Comparison of ENCODE assay signal across 11 mouse cellular contexts in genomic region chr2:167055386-167055785, GRCm38 (mm10). TPM values are rescaled to one million over a fixed set of nuclear protein-coding genes. Genes with fewer than 3 reads are reported as not detected.
A peak's percentile ranks its signal among the peaks of the same experiment; 100 is the strongest.
DNase-seq lines count a peak whose midpoint lies in the region; ATAC-seq and TF ChIP-seq lines count a peak whose summit lies in the region.
"Had no signal": no experiment of that assay in that cellular context is flagged by ENCODE, and none has a peak within 500 bp of the region (broad histone marks: within the 10 kb centered on the region; RNA-seq: fewer than 3 reads in every experiment).

No protein-coding gene starts in this region.

- H3K4me1 ChIP-seq in hindbrain, postnatal 0 days (ENCODE audit: insufficient read depth, low read length): peaks cover 3% of the 10 kb centered on the region
- peaks cover 14% of the 10 kb centered on the region for H3K4me1 ChIP-seq in hindbrain, embryonic 12.5 days
- peaks cover 23% of the 10 kb centered on the region for H3K4me1 ChIP-seq in liver, postnatal 0 days (ENCODE audit: insufficient read depth)

- no peak for TF ChIP-seq EP300 in liver, postnatal 0 days (IDR thresholded peaks at IDR 0.05; ENCODE audit: low read depth)

- H3K4me2 ChIP-seq in hindbrain, postnatal 0 days (ENCODE audit: low read depth, low read length): no peak overlapping the region
- no peak overlapping the region for H3K4me2 ChIP-seq in hindbrain, embryonic 12.5 days (replicated peaks)
- H3K4me2 ChIP-seq in liver, postnatal 0 days (ENCODE audit: low read depth, low read length): peak overlapping the region; percentile 27; the same call in 1 of the 2 replicates
- H3K4me2 ChIP-seq: hindbrain, embryonic 15.5 days had no signal

- WGBS in hindbrain, postnatal 0 days: 47% methylated on average over 15 of the region's 15 CpGs
- WGBS in hindbrain, embryonic 12.5 days: 94% methylated on average over 15 of the region's 15 CpGs
- 83% methylated on average over 15 of the region's 15 CpGs for WGBS in liver, postnatal 0 days (ENCODE audit: insufficient replicate concordance)

- no peak overlapping the region for H3K4me3 ChIP-seq in hindbrain, postnatal 0 days (ENCODE audit: low read length)
- no peak overlapping the region for H3K4me3 ChIP-seq in hindbrain, embryonic 12.5 days
- H3K4me3 ChIP-seq in liver, postnatal 0 days (ENCODE audit: low read depth, low read length): no peak overlapping the region
- H3K4me3 ChIP-seq: hindbrain, embryonic 15.5 days had no signal

- peaks cover 38% of the 10 kb centered on the region for H3K36me3 ChIP-seq in hindbrain, postnatal 0 days (ENCODE audit: insufficient read depth, low read length)
- H3K36me3 ChIP-seq in hindbrain, embryonic 12.5 days: peaks cover 67% of the 10 kb centered on the region
- H3K36me3 ChIP-seq in liver, postnatal 0 days (replicated peaks; ENCODE audit: insufficient read depth, low read length): peaks cover 77% of the 10 kb centered on the region

- H3K27ac ChIP-seq in hindbrain, postnatal 0 days: no peak overlapping the region
- H3K27ac ChIP-seq in hindbrain, embryonic 12.5 days: no peak overlapping the region
- no peak overlapping the region for H3K27ac ChIP-seq in liver, postnatal 0 days (ENCODE audit: low read depth)
- H3K27ac ChIP-seq: hindbrain, embryonic 15.5 days had no signal

- ATAC-seq in hindbrain, postnatal 0 days: no peak
- ATAC-seq in hindbrain, embryonic 12.5 days (ENCODE audit: low FRiP score): no peak
- ATAC-seq in liver, postnatal 0 days: no peak

- TF ChIP-seq CTCF in hindbrain, postnatal 0 days (IDR thresholded peaks at IDR 0.05; ENCODE audit: low read depth): no peak
- no peak for TF ChIP-seq CTCF in liver, postnatal 0 days (IDR thresholded peaks at IDR 0.05; ENCODE audit: low read depth)

- peak; percentile 72 for DNase-seq in hindbrain, postnatal 0 days (ENCODE audit: low spot score)
- peak; percentile 64 for DNase-seq in brain, adult 2 months (ENCODE audit: low read depth, low spot score)
- peak; percentile 74 to 79 for DNase-seq in heart, adult 9 months (ENCODE audit: low spot score in 2 of 2)
- no peak for DNase-seq in liver, postnatal 0 days
- DNase-seq in spleen, adult 12 weeks (ENCODE audit: low spot score): no peak
- no peak for DNase-seq in thymus, postnatal 4 days
- DNase-seq in thymus, postnatal 10 days (ENCODE audit: low spot score in 2 of 2): no peak
- DNase-seq: thymus, adult 18-20 months had no signal

- H3K27me3 ChIP-seq in hindbrain, postnatal 0 days (ENCODE audit: insufficient read depth, low read length): no peaks in the 10 kb centered on the region
- H3K27me3 ChIP-seq in hindbrain, embryonic 12.5 days: no peaks in the 10 kb centered on the region
- no peaks in the 10 kb centered on the region for H3K27me3 ChIP-seq in liver, postnatal 0 days (ENCODE audit: insufficient read depth, low read length)
- H3K27me3 ChIP-seq: CH12.LX; hindbrain, embryonic 15.5 days had no signal

- H3K9me3 ChIP-seq in hindbrain, postnatal 0 days (ENCODE audit: low read length): no peaks in the 10 kb centered on the region
- H3K9me3 ChIP-seq in hindbrain, embryonic 12.5 days (replicated peaks): no peaks in the 10 kb centered on the region
- H3K9me3 ChIP-seq in liver, postnatal 0 days (ENCODE audit: low read length): no peaks in the 10 kb centered on the region
- H3K9me3 ChIP-seq: hindbrain, embryonic 15.5 days had no signal

- no peak overlapping the region for H3K9ac ChIP-seq in hindbrain, postnatal 0 days (replicated peaks; ENCODE audit: low read length)
- H3K9ac ChIP-seq in hindbrain, embryonic 12.5 days: no peak overlapping the region
- no peak overlapping the region for H3K9ac ChIP-seq in liver, postnatal 0 days (replicated peaks)
- H3K9ac ChIP-seq: hindbrain, embryonic 15.5 days had no signal

RNA-seq across cellular contexts. Expression of gene Znfx1, which starts 7.4 kb away (rescaled TPM):
- total RNA-seq in hindbrain, postnatal 0 days (2014; rRNA removed): 31.6 and 34.9 TPM in 2 replicates
- 4.9 and 5.8 TPM in 2 replicates for polyA plus RNA-seq in hindbrain, postnatal 0 days (2015; fragmentation: Nextera tagmentation; extraction: Ambion mirVana)
- 9.4 and 9.7 TPM in 2 replicates for polyA plus RNA-seq in hindbrain, embryonic 12.5 days (2016; fragmentation: Nextera tagmentation; extraction: Ambion mirVana)
- polyA plus RNA-seq in liver, postnatal 0 days (2015; fragmentation: Nextera tagmentation; extraction: Ambion mirVana): 5.8 and 6.3 TPM in 2 replicates

RNA-seq across cellular contexts. Expression of gene Ddx27, which starts 40.4 kb away (rescaled TPM):
- total RNA-seq in hindbrain, postnatal 0 days (2014; rRNA removed): 27.5 and 29.4 TPM in 2 replicates
- polyA plus RNA-seq in hindbrain, postnatal 0 days (2015; fragmentation: Nextera tagmentation; extraction: Ambion mirVana): 36.7 and 38.3 TPM in 2 replicates
- 42.0 and 50.1 TPM in 2 replicates for polyA plus RNA-seq in hindbrain, embryonic 12.5 days (2016; fragmentation: Nextera tagmentation; extraction: Ambion mirVana)
- polyA plus RNA-seq in liver, postnatal 0 days (2015; fragmentation: Nextera tagmentation; extraction: Ambion mirVana): 19.2 and 21.9 TPM in 2 replicates

RNA-seq across cellular contexts. Expression of gene Stau1, which starts 59.3 kb away (rescaled TPM):
- 28.8 and 37.9 TPM in 2 replicates for total RNA-seq in hindbrain, postnatal 0 days (2014; rRNA removed)
- 81.3 and 86.0 TPM in 2 replicates for polyA plus RNA-seq in hindbrain, postnatal 0 days (2015; fragmentation: Nextera tagmentation; extraction: Ambion mirVana)
- 115 and 130 TPM in 2 replicates for polyA plus RNA-seq in hindbrain, embryonic 12.5 days (2016; fragmentation: Nextera tagmentation; extraction: Ambion mirVana)
- polyA plus RNA-seq in liver, postnatal 0 days (2015; fragmentation: Nextera tagmentation; extraction: Ambion mirVana): 28.6 and 31.5 TPM in 2 replicates

Comparison
In these comparisons a context has a peak if more than half of its experiments do, and no peak if none do; other contexts are left out.
1. DNase-seq: peak in hindbrain, postnatal 0 days (single experiment), brain, adult 2 months (single experiment) and heart, adult 9 months (2 of 2); none in liver, postnatal 0 days (single experiment), spleen, adult 12 weeks (single experiment), thymus, postnatal 4 days (single experiment) and thymus, postnatal 10 days (0 of 2).